Mouse (Mus musculus) frontal cortex, adult 2 months (tissue): ENCODE measurements at regions not wholly inside any gene's neighbourhood (a gene's known extent, or its start where the extent isn't known, plus 50 kb on each side); places are given as distances from the start of the nearest gene placed in this dataset.
"Not testable (repeated sequence)": the region's sequence is repeated elsewhere in the genome, so short reads cannot be mapped to it uniquely, and the experiment has no call there.

Experiments
- DNase-seq, 2 experiments: peaks; one replicate each; pipeline ENCODE4 v3.0.0; 2022; ENCODE audit warnings: low spot score in 1 of 2; ENCODE audit errors: extremely low spot score in 1 of 2

DNA sequence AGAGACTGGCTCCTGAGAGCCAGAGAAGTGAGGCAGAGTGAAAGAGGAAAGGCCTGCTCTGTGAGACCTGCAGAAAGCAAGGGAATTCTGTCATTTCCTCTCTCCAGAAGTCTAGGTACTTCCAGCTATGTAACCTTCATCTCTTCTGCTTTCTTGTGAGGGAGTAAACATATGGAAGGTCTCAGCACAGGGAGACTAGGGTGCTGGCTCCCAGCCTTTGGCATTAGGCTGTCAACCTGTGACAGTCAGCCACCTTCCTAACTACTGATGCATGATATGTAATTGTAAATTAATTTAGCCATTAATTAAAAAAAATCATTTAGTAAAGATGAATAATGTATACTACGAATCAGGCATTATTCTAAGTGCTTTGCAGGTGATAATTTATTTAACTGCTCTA lies 819.2 kb downstream of the Gm9195 start:
- DNase-seq, result no peak

DNA sequence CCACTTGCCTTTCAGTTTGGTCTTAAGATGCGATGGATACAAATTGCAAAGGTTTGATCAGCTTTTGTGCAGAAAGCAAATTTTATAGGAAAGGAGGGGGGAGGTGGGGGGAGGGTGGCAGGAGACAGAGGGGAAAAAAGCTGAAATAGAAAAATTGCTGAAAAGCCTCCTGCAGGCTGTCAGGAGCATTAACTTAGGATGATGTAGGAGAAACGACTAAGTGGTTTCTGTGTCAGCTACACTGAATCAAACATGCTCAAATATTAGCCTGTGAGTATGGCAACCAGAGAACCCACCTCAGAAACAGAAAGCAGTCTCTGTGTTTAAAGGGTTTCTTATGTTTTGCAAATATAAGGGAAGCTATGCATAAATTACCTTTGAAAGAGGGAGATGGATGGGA lies 819.6 kb downstream of the Gm9195 start:
- no peak for DNase-seq

DNA sequence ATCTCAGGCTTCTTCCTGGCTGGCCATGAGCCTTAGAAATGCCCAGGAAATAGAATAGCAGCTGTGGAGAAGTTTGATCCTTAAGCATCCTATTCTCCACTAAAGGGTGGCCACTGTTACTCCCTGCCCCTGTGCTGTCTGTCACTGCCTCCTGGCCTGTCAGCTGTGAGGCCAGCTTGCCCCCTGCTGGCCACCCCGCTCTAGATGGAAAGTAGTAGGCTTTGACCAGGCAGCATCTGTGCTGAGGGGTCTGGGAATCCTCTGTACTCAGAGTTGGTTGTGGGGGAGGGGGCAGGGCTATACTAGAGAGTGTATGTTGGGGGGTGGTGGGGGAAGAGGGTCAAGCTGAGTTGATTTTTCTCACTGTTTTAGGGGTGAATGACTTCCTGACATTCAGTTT lies 821.2 kb downstream of the Gm9195 start:
- DNase-seq, result peak in 1 of 2 experiments; percentile 54

DNA sequence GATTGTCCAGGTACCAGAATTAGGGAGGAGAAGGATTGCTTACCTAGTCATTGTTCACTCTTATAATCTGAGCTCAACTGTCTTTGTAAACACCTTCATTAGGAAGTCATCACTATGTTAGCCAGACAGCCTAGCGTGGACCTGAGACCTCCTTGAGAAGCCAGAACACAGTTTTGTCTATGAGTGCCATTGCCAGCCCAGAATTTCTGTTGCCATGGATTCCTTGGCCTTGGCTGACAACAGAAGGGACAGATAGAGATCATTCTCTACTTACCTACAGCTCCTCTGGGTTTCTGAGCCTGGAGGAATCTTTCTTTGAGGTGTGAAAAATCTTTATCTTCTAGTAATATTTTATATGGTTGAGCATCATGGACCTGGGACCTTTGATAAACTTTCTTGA lies 825.0 kb downstream of the Gm9195 start:
- DNase-seq, result no peak

DNA sequence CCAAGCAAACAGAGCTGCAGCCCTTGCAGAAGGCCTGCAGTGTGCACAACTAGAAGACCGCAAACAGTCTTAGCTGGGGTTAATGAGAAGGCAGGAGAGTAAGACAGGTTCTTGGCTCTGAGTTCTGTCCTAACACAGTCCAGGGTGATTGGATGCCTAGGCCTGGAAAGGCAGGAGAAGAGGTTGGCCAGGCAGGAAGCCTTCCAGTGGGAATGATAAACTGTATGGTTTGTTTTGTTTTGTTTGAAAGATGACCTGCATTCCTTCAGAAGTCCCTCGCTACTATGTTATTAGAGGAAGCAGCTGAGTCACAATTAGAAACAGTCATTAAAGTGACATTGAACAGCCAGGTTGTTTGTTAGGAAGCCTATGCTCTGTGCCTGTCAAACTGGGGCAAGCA lies 831.5 kb downstream of the Gm9195 start:
- DNase-seq, result no peak

DNA sequence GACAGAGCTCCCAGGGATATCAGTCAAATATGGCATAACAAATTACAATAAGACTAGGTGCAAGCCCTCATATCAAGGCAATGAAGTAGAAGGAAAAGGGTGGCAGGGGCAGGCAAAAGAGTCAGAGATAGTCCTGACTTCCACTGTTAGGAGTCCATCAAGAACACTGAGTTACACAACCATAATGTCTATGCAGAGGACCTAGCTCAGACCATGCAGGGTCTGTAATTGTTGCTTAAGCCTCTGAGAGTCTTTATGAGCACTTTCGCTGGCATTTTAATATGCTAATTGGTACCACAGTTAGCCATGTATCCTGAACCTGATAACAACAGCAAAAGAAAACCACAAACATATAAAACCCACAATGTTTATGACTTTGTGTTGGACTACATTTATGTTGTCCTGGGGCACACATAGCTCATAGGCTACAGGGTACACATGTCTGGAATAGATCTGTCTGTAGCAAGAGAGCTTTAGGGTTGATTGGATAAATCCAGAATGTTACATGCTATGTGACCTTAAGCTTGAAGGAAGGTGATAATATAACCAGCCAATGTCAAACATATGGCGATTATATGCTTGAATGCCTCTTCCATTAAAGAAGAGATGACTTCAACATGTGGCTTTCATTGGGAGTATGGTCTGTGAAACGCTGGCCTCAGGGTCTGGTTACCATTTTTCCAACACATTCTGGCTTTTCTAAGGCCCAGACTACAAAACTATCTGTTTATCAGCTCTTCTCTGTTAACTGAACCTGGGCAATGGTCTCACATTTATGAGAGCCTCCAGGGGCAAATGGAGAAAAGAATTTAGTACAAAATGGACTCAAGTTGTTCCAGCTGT lies 836.6 kb downstream of the Gm9195 start:
- no peak for DNase-seq

DNA sequence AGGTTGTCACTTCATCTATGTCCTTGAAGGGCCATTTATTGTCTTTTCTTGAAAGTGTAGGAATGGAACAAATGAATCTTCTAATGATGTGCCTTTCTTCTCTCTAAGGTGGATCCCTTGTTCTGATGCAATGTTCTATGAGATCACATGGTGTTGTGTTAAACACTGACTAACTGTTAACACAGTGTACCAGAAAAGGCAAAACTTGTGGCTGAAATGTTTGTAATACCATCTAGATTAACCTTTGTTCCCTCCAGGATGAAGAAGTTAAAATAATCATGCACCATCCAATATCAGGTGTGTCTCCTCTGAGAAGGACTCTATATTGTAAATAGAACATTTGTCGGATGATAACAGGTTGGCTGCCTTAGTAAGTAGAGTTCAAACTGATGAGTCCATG lies 849.1 kb downstream of the Gm9195 start:
- no peak for DNase-seq

DNA sequence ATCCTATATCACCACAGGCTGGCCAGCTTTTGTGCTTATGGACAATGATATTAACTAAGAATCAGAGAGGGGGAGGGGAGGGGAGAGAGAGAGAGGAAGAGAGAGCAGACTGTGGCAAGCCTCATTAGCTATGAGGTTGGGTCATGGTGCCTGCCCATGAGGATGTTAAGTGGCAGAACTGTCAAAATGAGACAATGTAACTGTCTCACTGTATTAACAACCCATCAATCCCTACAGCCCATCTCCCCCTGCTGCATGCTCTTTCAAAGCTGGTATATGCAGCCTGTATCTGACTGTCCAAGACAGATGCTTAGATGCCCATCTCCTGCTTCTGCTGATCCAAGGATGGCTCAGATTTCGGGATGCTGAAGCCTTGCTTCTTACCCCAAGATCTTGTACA lies 852.6 kb downstream of the Gm9195 start:
- DNase-seq, result no peak

DNA sequence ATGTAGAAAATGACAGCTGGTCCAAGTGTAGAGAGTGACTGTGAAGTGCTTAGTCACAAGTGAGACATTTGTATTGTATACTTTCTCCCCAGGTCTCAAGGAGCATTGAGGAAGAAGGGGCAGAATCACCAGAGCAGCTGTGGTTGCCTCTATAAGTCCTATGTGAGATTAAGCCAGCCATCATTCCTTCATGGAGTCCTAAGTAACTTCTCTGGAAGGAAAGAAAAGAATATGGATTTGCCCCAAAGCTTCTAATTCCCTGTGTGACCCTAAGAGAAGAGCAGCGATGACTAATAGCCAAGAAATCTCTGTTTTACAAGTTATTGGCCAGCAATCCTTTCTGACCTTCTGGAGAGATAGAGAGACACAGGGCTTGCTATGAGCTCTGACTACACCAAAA lies 856.5 kb downstream of the Gm9195 start:
- DNase-seq, result no peak

DNA sequence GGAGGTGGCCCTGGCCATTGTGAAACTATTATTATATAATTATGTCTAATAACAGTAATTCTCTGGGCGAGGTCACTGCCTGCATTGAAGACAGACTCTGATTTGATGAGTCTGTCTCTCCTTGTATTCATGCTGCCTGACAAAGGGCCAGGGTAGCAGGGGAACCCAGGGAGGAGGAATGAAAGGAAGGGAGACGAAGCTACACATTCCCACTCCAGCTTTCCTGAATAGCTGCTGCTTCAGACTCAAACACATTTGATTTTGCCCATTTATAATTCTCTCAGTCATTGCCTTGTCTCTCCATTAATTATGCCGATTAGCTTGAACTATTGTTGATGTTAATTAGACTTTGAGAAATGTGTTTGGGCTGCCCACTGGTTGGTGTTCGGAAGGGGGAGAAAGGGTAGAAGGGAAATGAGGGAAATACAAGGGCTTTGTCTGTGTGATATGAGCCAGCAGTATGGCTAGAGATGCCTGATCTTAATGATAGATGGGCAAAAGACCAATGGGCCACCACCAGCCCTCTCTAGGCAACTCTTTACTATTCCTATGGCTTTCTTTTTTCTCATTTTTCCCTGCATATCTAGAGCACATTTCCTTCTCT lies 881.8 kb downstream of the Gm9195 start:
- DNase-seq, result no peak

DNA sequence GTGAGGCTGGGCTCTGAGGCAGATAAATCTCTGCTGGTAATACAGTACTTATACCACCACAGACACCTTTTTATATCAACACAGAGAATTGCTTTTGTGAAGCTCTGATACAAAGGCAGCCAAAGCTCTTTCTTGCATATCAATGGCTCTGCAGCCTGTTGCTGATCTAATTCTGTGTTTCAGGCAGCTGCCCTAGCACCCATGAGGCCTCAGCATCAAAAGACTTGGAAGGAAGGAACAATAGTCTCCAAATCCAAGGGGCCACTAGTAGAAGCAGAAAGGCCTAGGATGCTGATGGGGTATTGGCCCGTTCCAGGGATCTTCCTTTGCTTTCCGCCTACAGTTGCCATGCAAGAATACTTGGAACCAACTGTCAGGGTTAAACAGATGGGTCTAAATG lies 887.9 kb downstream of the Gm9195 start:
- DNase-seq, result no peak

DNA sequence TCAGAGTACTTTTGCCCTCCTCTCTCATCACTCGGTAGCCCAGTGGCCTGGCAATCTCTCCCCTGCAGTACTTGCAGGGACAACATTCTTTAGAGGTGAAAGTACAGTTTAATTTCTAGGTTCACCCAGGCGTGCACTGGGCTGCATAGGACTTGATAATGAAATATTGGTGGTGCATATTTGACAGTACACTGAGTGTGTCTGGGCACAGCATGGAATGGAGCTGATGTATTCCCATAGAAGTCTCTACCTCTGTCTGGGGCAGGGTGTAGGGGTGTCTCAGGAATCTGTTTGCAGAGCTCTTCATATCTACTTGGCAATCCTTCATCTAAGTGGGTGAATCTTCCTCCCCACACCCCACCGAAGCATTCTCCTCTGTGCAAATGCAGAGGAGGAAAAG lies 893.8 kb downstream of the Gm9195 start:
- peak in 1 of 2 experiments; percentile 10 for DNase-seq

DNA sequence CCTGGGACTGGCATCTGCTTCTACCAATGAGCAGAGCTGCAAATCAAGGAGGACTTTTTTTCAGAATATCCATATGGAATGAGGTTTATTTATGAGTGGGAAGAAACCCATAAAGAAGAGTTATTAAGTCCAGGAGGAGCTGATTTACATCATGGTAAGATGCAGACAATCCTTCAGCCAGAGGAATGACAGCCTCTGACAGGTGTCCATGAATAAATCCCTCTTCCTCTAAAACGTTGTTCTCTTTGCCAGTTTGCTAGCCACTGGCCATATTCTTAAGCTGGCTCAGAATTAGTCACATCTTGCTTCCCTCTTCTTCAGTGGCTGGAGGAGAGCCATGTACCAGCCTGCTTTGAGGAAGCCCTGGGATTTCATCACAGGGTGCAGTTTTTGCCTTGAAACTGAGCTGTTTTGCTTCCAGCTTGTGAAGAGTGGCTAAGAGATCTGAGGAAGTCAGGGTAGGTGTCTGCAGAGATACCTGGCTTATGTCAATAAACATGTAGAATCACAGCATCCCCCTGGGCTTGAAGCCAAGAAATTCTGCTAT lies 902.9 kb downstream of the Gm9195 start:
- DNase-seq, result peak in 1 of 2 experiments; percentile 40

DNA sequence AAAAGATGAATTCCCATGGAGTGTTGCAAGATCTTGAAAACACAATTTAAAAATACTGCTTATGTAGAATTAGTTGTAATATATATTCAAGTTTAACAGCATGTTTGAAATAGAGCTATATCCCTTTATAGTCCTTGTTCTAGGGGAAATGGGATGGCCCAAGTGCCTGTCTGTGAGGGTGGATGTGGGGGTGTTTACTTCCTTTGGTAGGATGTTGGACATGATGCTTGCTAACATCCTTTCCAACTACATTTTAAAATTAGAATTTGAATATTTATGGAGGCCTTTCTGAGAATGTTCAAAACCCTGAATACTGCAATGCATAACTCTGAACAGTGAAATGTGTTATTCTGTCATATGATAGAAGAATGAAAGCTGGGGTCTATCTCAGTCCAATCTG lies 903.6 kb downstream of the Gm9195 start:
- DNase-seq, result peak in 1 of 2 experiments; percentile 61

DNA sequence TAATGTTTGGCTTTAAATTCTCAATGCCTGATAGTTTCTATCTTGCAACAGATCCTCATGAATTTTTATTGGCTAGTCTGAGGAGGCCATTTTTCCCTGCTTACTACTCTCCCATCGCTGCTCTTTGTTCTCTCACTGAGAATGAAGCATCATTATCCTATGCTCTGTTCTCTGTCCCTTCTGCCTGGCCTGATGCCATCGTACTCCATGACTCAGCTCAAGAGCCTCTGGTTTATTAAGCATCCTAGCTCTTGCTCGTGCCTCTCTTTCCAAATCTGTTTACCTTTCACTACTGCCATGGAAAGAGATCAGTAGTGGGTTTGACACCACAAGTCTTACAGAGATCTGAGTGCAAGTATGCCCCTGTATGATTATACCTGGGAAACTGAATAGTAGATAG lies 926.8 kb downstream of the Gm9195 start:
- no peak for DNase-seq

DNA sequence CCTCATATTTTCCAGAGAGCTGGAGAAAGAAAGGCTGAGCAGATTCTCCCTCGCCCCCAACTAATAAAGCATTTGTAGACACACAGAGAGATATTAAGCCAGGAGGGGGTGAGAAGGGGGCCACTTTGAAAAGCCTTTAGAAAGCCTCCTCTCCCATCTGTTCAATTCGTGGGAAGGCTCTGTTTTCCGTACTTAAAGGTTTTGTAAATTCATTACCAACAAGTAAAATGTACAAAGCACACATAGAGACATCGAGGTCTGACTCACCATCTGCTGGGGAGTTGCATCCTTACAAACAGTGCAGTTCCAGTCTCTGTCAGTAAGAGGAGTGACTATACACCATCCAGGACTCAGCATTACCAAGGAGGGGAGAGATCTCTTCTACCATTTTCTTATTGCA lies 929.7 kb downstream of the Gm9195 start:
- peak in 1 of 2 experiments; percentile 26 for DNase-seq

DNA sequence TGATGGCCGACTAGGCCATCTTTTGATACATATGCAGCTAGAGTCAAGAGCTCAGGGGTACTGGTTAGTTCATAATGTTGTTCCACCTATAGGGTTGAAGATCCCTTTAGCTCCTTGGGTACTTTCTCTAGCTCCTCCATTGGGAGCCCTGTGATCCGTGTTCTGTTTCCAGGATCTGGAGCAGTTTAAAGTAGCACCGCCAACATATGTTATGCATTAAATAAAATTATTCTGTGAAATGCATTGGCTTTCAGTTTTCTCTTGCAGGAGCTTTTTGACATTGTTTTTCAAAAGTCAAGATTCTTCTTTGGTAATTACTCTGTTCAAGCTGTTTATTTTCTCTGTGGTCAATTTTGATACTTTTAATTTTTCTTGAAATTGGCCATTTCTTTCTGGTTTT lies 937.3 kb downstream of the Gm9195 start:
- not testable (repeated sequence) for DNase-seq

DNA sequence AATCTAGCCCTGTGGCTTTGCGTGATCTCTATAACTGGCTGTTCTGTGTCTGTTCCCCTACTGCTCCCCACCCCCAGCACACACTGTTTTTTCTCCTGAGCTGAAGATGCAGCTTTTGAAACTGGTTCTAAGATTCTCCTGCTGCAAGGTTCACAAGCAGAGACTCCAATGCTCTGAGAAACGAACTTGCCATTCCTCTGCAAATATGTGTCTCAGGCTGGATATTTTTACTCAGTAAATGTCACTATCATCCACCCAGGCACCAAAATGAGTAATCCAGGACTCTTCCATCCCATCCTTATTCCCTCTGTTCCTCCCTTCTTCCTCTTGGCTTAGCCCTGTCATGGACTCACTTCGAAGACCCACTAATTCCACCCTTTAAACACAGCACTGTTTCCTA lies 943.9 kb upstream of the Fam160b2 start:
- peak in 1 of 2 experiments; percentile 11 for DNase-seq

DNA sequence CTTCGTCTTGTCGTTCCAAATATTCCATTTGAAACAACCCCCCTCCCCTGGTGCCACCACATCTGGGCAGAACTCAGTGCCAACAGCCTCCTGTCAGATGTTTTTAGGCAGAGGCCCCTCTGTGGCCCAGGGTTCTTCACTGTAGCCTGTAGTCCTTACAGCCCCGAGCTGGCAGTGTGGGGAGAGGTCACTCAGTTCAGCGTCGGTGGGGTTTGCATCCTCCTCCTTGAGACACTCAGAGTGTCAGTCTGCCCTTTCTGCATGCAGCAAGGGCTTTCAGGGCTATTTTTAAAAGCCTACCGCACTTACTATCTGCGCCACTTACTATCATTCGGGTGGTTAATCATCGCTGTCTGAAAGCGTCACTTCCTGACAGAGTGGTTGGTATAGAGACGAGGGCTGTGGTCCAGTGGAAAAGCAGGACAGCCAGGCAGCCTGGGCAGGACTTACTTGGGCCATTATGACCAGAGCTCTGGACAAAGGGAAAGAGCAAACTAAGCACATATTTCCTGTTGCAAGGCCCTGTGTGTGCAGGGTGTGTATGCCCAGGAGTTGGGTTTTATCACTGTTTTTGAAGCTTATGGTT lies 932.5 kb upstream of the Fam160b2 start:
- peak in 1 of 2 experiments; percentile 2 for DNase-seq

DNA sequence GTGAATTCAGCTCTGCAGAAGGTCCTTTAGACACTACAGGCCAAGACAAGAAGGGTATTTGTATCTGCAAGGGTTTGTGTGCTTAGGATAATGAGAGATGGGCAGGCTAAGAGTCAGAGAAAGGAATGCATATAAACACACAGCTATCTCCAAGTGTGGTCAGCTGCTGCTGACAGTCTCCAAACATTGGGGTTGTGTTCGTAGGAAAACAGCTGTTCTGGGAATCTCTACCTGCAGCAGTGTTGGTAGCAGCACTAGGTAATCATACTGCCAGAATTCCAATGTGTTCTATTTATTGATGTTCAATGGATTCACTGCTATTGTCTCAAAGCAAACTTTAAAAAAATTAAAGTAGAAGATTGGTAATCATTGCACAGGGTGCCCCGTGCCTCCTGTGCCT lies 931.7 kb upstream of the Fam160b2 start:
- DNase-seq, result no peak

DNA sequence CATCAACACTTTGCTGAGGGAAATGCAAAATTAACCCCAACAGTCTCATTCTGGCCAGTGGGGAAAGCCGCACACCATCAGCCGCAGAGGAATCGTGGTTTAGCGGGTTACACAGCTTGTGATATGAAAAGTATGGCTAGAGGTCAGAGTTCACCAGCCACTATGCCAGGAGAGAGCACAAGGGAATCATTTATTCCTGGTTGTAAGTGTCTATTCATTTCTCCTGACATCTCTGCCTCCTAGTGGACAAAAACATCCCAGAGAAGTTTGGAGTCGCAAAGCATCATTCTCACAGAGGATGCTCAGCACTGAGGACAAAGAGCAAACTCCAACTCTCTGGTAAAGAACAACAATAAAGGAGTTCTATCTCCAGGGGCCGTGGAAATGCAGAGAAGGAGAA lies 930.8 kb upstream of the Fam160b2 start:
- peak in 1 of 2 experiments; percentile 26 for DNase-seq

DNA sequence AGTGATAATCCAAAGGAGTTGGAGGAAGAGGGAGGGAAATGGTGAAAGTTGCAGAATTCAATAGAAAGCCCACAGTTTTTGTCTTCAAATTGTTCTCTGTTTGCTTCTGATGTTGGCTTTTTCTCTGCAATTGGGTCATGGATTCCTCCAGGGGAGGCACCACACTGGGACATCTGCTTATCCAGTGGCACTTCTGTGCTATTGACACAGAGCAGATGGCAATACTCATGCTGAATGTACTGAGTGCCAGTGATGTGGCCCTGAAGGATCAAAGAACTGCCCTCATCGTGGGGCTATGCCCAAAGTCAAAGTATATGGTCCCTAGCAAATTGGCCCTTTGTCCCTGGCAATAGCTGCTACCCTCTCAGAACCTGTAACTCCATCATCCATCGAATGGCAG lies 918.9 kb upstream of the Fam160b2 start:
- no peak for DNase-seq
